Mouse (Mus musculus) layer of hippocampus, adult 2 months (tissue): ENCODE results near the gene Rpl13a. TPM values are rescaled to one million over a fixed set of nuclear protein-coding genes. Genes with fewer than 3 reads are reported as not detected.
A peak's percentile ranks its signal among the peaks of the same experiment; 100 is the strongest.

ENCODE experiments used
- DNase-seq, 2 experiments: peaks; one replicate each; pipeline ENCODE4 v3.0.0; 2022; ENCODE audit warnings: low spot score in 2 of 2
- H3K27ac ChIP-seq: fragments of 200-600 bp; 2 replicates; pipeline ENCODE4 v1.8.1; 2022
- H3K4me3 ChIP-seq: fragments of 200-600 bp; 2 replicates; pipeline ENCODE4 v1.8.1; 2022; ENCODE audit warnings: mild to moderate bottlenecking
- CTCF ChIP-seq: fragments of 200-600 bp; conservative IDR thresholded peaks from 2 replicates; pipeline ENCODE4 v1.8.1; 2022; ENCODE audit warnings: antibody characterized with exemption, mild to moderate bottlenecking, moderate library complexity
- total RNA-seq, 2 experiments: library from RNA; stranded (reverse); gene quantifications; 2 replicates each; pipeline ENCODE4 v1.2.3; 2021

The Rpl13a gene
- total RNA-seq, 2 experiments from 2014 or later = 808 to 856 TPM

DNA sequence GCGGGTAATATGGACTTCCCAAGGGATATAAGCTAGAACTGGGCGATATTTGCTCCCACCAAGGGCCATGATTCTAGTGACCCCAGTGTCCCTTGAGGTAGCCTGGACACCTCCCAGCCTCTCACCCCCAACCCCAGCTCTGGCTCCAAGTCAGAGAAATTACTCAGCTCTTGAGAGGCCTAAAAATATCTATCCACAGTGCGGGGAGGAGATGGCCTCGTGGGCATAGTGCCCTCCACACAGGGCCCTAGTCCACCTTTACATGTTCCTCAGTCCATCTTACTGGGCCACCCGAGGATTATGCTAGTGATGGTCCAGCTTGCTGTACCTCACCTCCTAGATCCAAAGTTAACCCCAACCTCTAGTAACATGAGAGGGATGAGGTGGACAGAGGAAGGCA, 36.3 kb upstream of the Rpl13a start:
- peak overlapping the region; percentile 94 for H3K27ac ChIP-seq
- DNase-seq = no peak
- TF ChIP-seq CTCF = no peak

DNA sequence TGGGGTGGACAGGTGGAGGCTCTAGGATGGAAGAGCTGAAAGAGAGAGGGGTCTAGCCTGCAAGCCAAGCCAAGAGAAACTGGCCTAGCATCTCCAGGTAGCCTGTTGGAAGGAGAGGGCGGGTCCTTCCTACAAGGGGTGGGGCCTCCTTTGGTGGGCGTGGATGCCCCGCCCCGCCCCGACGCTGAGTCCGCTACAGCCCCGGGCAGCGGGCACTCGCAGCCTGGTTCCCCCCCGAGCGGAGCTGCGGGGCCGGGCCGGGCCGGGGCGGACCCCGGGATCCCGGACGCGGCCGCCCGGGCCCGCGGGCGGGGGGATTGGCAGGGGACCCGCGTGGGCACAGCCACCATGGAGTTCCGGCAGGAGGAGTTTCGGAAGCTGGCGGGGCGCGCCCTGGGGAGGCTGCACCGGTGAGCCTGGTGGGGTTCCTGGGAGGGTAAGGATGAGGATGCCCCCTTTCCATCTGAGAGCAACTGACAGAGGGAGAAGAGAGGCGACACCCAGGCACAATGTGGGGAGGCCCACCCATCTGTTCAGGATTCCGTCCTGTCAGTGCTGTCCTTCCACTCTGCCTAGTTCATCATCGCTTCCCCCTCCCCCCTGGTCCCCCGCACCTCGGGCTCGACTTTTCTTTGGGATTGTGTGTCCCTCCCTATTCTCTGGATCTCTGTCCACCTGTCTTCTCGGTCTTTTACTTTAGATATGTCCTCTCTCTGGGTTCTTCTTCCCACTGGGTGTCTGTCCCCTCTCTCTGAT, 35.4 kb upstream of the Rpl13a start, which contains the start of gene Slc17a7:
Gene Slc17a7 (plus strand): TSS at position 215 of the 756 bp plus-strand sequence.
- no peak for TF ChIP-seq CTCF
- DNase-seq = peak in 1 of 2 experiments; percentile 67
- Histone ChIP-seq H3K4me3 (peak within 1 kb of the TSS; percentile 62), H3K27ac (peak within 1 kb of the TSS; percentile 94)

More for the DNA sequence above, 36.3 kb upstream of the Rpl13a start:
- H3K4me3 ChIP-seq = peak overlapping the region; percentile 62

DNA sequence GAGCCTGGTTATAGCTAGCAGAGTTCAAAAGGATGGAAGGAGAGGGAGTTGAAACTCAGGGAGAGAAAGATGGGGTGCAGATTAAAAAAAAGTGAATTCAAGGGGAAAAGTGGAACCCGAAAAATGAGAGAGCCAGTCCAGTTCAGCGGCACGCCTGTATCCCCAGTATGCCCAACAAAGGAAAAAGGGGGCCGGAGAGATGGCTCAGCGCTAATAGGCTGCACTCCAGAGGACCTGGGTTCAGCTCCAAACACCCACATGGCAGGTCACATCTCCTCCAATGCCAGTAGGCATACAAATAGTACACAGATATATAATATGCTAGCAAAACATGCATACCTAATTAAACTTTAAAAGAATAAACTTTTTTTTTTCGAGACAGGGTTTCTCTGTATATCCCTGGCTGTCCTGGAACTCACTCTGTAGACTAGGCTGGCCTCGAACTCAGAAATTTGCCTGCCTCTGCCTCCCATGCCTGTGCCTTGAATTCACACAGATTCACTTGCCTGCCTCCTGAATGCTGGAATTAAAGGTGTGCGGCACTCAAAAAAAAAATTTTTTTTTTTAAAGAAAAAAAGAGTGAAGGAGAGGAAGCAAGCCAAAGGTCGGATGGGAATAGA, 34.5 kb upstream of the Rpl13a start:
- no peak for TF ChIP-seq CTCF
- H3K27ac ChIP-seq = peak overlapping the region; percentile 94
- no peak for DNase-seq
- H3K4me3 ChIP-seq = peak overlapping the region; percentile 62

- peak in 1 of 2 experiments; percentile 69 for DNase-seq
Measured at GRCm38 (mm10) chr7:45162551-45162950, 34.0 kb upstream of the Rpl13a start.

DNA sequence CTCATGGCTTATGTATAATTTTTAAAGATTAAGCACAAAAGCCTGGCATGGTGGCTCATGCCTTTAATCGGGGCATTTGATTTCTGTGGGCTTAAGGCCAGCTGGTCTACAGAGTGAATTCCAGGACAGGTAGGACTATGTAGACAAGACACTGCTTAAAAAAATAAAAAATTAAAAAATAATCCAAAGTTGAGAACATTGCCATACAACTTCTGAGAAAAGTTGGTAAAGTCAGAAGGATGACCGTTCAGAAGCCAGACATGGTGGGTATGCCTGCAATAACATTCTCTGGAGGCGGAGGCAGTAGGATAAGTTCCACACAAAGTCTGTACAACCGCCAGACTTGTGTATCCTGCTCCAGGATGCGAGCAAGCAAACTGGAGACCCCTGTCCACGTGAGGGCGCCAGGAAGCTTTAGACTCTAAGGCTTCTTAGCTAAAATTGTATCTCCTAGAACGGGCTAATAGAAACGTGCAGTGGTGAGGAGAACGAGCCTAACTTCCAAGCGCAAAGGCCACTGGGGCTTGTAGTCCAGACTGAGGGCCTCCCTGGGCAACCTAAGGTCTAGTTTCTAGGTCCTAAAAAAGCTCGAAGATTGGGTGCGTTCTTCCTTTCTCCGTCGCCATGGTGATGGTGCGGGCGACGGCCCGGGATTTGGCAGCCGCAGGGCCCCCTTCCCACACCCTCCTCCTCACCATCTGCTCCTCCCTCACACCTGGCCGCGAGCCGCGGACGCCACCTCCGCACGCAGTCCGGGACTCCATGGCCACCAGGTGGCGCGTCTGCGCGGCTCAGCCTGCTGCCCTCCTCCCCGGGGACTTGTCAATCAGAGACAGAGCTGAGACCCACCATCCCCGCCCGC, 33.3 kb upstream of the Rpl13a start:
- peak; percentile 95 to 97 for DNase-seq
- peak overlapping the region; percentile 50 for H3K4me3 ChIP-seq
- TF ChIP-seq CTCF = peak; percentile 85
- H3K27ac ChIP-seq = peak overlapping the region; percentile 94

More at GRCm38 (mm10) chr7:45162551-45162950, 34.0 kb upstream of the Rpl13a start:
- no peak for TF ChIP-seq CTCF
- peak overlapping the region; percentile 50 for H3K4me3 ChIP-seq
- H3K27ac ChIP-seq = peak overlapping the region; percentile 94

- H3K27ac ChIP-seq = peak overlapping the region; percentile 43; the same call in 1 of the 2 replicates
Measured at GRCm38 (mm10) chr7:45160866-45161265, 32.3 kb upstream of the Rpl13a start.

DNA sequence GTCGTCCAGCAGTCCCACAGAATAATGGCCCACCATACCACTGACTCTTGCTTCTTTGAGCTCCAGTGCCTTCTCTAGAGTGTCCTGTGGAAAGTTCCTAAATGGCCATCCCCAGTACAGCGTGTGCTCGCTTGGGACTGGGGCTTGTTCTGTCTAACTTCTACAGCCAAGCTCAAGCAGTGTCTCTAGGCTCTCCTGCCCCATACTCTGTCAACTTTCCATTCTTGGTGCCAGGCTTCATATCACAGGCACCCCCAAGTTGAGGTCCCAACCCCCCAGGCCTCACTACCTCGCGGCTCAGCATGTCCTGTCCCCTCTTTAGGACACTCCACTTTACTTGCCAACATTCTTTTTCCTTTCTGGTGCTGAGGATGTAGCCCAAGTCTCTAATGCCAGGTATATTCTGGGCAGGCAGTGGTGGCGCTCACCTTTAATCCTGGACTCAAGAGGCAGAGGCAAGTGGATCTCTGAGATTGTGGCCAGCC, 31.8 kb upstream of the Rpl13a start:
- DNase-seq = no peak
- Histone ChIP-seq H3K27ac (0 out of 2 replicates have a peak overlapping the region, but pooled peaks have one; percentile 43), H3K4me3 (no peak overlapping the region)
- no peak for TF ChIP-seq CTCF

More at GRCm38 (mm10) chr7:45160866-45161265, 32.3 kb upstream of the Rpl13a start:
- H3K4me3 ChIP-seq = no peak overlapping the region
- TF ChIP-seq CTCF = no peak
- no peak for DNase-seq

DNA sequence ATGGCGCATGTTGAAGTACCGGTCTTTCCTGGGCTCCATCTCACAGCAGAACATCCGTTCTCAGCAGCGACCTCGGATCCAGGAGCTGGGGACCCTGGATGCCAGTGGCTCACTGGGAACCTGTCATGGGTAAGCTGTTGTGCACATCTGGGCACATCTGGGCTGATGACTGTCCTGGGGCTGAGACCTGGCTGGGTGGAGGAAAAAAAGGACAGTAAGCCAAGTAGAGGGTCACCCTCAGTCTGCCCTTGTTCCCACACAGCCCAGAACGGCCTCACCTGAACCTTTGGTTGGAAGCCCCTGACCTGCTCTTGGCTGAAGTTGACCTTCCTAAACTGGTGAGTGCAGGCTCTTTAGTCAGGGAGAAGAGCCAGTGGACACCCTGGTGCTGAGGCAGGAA, 30.4 kb upstream of the Rpl13a start:
- DNase-seq = no peak
- H3K27ac ChIP-seq = no peak overlapping the region
- TF ChIP-seq CTCF = no peak
- no peak overlapping the region for H3K4me3 ChIP-seq

DNA sequence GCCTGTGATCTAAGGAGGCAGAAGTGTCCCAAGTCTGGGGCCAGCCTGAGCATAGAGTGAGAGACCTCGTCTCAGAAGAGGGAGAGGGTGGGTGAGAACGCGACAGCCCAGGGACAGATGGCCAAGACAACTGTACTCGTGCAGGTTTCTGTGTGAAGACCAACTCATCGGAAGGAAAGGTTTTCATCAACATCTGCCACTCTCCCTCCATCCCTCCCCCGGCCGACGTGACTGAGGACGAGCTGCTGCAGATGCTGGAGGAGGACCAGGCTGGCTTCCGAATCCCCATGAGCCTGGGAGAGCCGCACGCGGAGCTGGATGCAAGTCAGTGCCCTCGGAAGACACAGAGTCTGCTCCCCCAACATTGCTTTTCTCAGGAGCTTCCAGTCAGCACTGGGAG, 28.9 kb upstream of the Rpl13a start:
- TF ChIP-seq CTCF = no peak
- peak overlapping the region; percentile 49; the same call in 1 of the 2 replicates for H3K27ac ChIP-seq
- DNase-seq = no peak
- no peak overlapping the region for H3K4me3 ChIP-seq

- Histone ChIP-seq H3K27ac (no peak overlapping the region), H3K4me3 (no peak overlapping the region)
- TF ChIP-seq CTCF = no peak
- DNase-seq = no peak
Measured at GRCm38 (mm10) chr7:45156206-45156605, 27.6 kb upstream of the Rpl13a start.

DNA sequence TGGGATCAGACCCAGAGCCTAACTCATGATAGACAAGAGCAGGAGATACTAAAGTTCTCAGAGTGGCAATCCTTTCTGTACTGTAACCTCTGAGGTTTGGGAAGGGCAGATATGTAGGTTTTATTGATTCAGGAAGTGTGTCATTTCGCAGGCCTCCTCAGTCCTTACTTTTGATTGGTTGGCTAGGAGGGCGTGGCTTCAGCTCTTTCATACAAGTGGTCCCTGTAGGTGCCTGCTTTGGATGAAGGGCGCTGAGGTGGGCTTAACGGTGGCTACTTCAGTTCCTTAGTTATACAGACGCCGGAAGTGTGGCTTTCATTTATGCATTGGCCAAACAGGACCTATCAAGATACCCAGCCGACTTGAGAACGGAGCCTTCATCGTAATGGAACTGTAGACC, 27.0 kb upstream of the Rpl13a start:
- no peak overlapping the region for H3K4me3 ChIP-seq
- no peak overlapping the region; the same call in 1 of the 2 replicates for H3K27ac ChIP-seq
- no peak for TF ChIP-seq CTCF
- no peak for DNase-seq

GRCm38 (mm10) chr7:45154993-45155514, 26.5 kb upstream of the Rpl13a start:
- DNase-seq = no peak
- peak; percentile 75 for TF ChIP-seq CTCF
- Histone ChIP-seq H3K4me3 (peak overlapping the region; percentile 97), H3K27ac (peak overlapping the region; percentile 97)
